Mouse (Mus musculus) spleen, postnatal 14 days (tissue): Measurements from ENCODE around the gene Mknk1.

Source experiments
- DNase-seq, 2 experiments: peaks; one replicate each; pipeline ENCODE4 v3.0.0; 2021 to 2022; ENCODE audit warnings: low spot score in 2 of 2

Gene Mknk1

DNA sequence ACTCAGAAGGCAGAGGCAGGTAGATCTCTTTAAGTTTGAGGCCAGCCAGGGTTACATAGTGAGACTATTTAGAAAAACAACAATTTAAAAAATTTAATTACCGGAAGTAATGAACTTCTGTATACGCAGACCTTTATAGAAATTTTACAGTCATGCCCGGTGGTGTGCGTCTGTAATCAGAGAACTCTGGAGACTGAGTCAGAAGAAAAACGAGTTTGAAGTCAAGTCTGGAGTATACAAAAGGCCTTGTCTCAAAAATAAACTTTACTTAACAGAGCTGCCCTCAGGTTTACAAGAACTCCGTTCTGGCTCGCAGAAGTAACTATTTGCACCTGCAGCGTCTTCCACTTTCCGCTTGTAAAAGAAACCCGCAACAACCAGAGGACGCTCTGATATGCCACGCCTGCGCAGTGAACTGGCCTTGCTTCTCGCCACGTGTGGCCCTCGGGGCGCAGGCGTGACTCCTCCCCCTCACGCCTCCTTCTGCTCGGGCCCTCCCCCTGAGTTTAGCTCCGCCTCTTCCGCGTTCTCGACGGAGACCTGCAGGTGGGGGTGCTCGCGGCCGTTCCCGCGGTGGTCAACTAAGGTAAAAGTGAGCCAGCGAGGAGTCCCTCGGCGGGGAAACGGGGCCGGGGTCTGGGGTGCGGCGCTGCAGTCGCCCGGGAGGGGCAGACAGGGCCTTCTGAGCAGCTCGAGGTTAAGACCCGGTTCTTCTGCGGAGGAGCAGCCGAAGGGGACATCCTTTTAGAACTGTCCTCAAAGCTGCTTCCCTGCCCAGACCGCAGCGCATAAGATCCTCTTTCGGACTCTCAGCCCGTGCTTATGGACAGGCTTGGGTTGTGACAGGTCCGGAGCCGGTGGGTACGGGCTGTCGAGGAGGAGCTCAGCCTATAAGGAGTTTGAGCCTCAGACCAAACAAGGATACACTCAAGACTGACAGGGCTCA lies at the start of gene Mknk1:
Gene Mknk1, plus strand, starts transcription at position 503 of the 946 bp plus-strand sequence.
- peak; percentile 87 to 92 for DNase-seq

GRCm38 (mm10) chr4:115790864-115791263 lies 48.1 kb upstream of the Mknk1 start:
- no peak for DNase-seq

DNA sequence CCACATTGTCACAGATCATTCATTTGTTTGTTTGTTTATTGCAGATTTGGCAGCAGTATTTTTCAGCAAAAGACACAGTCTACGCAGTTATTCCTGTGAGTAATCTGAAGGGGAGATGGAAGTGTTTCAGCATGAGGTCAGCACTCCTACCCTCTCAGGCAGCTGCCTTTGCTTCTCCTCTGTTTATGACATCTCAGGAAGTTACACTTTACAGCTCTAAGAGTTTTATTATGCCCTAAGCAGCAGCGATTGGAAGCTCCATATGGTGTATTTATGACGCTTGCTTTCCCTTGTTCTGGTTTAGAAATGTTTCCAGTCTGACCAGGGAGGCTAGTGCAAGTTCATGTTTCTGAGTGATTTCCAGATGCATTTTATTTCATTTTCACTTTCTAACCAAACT lies 43.6 kb upstream of the Mknk1 start:
- no peak for DNase-seq

DNA sequence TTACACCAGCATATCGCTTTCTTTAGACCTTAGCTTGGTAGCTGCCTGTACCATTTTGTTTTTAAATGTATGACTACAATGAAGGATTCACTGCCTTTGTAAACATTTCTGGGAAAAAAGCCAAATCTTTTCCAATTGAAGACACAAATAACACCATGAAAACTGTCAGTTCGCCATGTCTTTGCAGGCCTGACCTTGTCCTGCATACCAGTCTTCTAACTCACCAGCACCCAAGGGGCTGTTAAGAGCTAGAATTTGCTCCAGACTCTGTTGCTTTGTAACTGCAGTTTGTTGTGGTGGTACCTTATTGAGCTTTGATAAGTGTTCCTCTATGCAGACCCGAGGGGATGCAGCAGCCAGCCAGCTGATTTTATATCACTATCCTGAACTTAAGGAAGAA lies 39.0 kb upstream of the Mknk1 start:
- no peak for DNase-seq

- no peak for DNase-seq
These were observed 26.7 kb upstream of the Mknk1 start for GRCm38 (mm10) chr4:115812326-115812725.

- no peak for DNase-seq
These were observed 23.4 kb upstream of the Mknk1 start for GRCm38 (mm10) chr4:115815606-115816005.

- no peak for DNase-seq
These were observed 18.8 kb upstream of the Mknk1 start for GRCm38 (mm10) chr4:115820199-115820598.

DNA sequence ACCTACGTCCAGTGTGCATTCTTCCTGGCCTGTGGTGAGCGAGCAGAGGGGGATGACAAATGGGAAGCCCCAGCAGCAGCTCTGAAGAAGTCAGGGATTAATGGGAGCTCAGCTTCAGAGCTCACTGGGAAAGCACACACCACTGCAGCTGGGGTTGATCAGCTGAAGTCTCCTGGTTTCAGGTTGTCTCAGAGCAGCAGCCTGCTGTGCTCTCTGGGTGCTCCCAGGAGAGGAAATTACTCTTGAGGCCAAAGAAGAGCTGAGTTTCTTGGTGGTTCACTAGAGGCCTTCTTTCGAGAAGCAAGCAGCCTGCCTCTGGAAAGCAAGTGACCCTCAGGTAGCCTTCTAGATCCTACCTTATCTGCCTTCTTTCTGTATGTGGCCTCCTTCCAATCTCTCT lies 18.1 kb upstream of the Mknk1 start:
- DNase-seq: no peak

- DNase-seq: no peak
These were observed 17.6 kb upstream of the Mknk1 start for GRCm38 (mm10) chr4:115821431-115821830.

GRCm38 (mm10) chr4:115821928-115822327 lies 17.1 kb upstream of the Mknk1 start:
- no peak for DNase-seq

DNA sequence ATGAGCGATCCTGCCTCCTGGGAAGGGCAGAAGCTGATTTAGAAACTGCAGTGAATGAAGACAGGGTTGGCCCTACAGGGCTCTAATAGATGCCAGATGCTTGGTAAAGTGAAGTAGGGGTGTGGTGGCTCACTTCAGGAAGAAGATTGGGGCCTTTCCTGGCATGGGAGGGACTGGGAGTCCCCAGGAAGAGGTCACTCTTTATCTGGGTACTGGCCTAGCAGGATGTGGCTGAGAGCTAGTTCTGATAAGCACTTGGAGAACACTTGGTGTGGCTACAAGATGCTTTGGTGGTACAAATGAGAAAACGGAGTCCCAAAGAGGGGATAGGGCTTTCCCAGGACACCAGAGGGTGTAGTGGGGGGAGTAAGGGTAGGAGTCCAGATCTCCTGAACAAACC lies 14.8 kb upstream of the Mknk1 start:
- DNase-seq: no peak

DNA sequence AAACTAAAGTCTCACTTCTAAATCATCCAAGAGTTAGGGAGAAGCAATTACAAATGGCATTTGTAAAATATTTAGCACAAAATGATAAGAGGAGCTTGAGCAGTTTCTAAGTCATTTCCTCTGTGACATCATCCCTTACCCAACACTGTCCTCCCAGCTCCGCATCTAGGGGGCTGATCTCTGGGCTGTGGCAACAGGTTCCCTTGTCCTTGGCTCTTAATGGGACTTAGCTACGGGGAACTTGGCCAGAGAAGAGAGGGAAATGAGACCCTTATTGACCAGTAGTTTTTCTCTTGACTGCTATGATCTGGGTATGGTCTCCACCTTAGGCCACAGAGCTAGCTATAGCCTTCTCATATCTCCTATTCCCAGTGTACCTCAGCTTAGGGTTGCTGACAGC lies 13.7 kb upstream of the Mknk1 start:
- DNase-seq: no peak

- DNase-seq: no peak
These were observed 11.9 kb upstream of the Mknk1 start for GRCm38 (mm10) chr4:115827066-115827465.

GRCm38 (mm10) chr4:115827535-115827887 lies 11.5 kb upstream of the Mknk1 start:
- no peak for DNase-seq

GRCm38 (mm10) chr4:115827888-115828571 lies 11.0 kb upstream of the Mknk1 start, which contains the start of gene Mob3c:
Mob3c (plus strand) TSS chr4:115828092.
- peak; percentile 50 to 60 for DNase-seq

GRCm38 (mm10) chr4:115828572-115828902 lies 10.5 kb upstream of the Mknk1 start:
- DNase-seq: no peak

- DNase-seq: no peak
These were observed 8.5 kb upstream of the Mknk1 start for GRCm38 (mm10) chr4:115830491-115830890.

DNA sequence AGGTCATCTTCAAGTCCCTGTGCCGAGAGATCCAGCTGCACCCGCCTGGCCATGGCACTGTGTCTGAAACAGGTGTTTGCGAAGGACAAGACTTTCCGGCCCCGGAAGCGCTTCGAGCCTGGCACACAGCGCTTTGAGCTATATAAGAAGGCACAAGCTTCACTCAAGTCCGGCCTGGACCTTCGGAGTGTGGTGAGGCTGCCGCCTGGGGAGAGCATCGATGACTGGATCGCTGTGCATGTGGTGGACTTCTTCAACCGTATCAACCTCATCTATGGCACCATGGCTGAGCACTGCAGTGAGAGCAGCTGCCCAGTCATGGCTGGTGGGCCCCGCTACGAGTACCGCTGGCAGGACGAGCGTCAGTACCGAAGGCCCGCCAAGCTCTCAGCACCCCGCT lies 7.8 kb upstream of the Mknk1 start:
- DNase-seq: no peak

- no peak for DNase-seq
These were observed 7.0 kb upstream of the Mknk1 start for GRCm38 (mm10) chr4:115832040-115832439.

- no peak for DNase-seq
These were observed 3.4 kb upstream of the Mknk1 start for GRCm38 (mm10) chr4:115835576-115835975.

DNA sequence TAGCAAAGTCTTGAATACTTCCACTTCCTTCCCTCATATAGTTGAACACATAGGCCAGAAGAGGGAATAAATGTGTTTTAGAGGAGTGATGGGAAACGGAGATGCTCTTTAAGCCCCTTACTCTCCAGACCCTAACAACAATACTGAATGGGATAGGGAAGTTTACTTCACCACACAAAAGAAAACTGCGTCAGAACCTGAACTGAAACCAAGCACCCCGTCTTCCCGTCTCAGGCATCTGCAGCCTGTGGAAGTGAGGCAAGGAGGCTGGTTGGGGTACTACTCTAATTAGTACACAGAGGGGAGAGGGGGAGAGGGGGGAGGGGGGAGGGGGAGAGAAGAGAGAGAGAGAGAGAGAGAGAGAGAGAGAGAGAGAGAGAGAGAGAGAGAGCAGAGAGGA lies 802 bp upstream of the Mknk1 start:
- no peak for DNase-seq

GRCm38 (mm10) chr4:115839956-115840355 lies 958 bp downstream of the Mknk1 start:
- no peak for DNase-seq

DNA sequence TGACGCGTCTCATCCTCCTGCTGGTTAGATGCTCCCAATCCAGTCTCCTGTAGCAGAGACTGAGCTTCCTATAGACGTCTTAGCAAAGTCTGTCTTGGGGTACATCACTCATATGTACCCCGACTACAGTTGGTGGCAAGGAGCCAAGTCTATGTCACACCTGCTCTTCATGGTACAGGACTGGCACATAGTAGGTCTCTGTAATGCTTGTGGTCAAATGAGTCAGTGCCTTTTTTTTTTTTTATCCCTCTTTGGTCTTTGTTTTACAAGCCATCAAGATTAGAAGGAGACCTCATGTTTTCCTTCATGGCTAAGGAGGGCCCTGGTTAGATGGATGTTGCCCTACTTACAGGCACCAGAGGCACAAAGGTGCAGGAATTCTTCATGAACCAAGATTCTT lies 1.8 kb downstream of the Mknk1 start:
- DNase-seq: no peak
